Mouse (Mus musculus) forebrain, embryonic 14.5 days (tissue): ENCODE measurements around the gene Nrip1. TPM values are rescaled to one million over a fixed set of nuclear protein-coding genes. Genes with fewer than 3 reads are reported as not detected.

Source experiments
- ATAC-seq: fragments of 200-750 bp; cut with Nextera tagmentation; 2 replicates; pipeline ENCODE4 v1.8.0; 2017; ENCODE audit warnings: mild to moderate bottlenecking, moderate library complexity
- DNase-seq: peaks from one replicate; pipeline ENCODE4 v3.0.0-alpha.2; 2015; ENCODE audit warnings: low spot score
- H3K27ac ChIP-seq: fragments of 300-500 bp; sonication (generic); 2 replicates; pipeline ENCODE4 v1.5.1; 2014; ENCODE audit warnings: low read depth, mild to moderate bottlenecking, control low read depth, low read length, moderate library complexity
- H3K27me3 ChIP-seq: fragments of 300-500 bp; sonication (generic); replicated peaks from 2 replicates; pipeline ENCODE4 v1.6.1; 2014; ENCODE audit warnings: low read length, control low read depth, mixed read lengths; ENCODE audit not compliant: control insufficient read depth, insufficient read depth
- H3K36me3 ChIP-seq: fragments of 300-500 bp; sonication (generic); 2 replicates; pipeline ENCODE4 v1.6.1; 2014; ENCODE audit warnings: low read length, control low read depth; ENCODE audit not compliant: control insufficient read depth, insufficient read depth
- H3K4me1 ChIP-seq: fragments of 300-500 bp; sonication (generic); 2 replicates; pipeline ENCODE4 v1.6.1; 2014; ENCODE audit warnings: antibody characterized with exemption, low read length, control low read depth; ENCODE audit not compliant: control insufficient read depth, insufficient read depth
- H3K4me2 ChIP-seq: fragments of 300-500 bp; sonication (generic); 2 replicates; pipeline ENCODE4 v1.6.1; 2014; ENCODE audit warnings: mild to moderate bottlenecking, control low read depth, low read length
- H3K4me3 ChIP-seq: fragments of 300-500 bp; sonication (generic); 2 replicates; pipeline ENCODE4 v1.5.1; 2014; ENCODE audit warnings: low read depth, low read length, control low read depth
- H3K9ac ChIP-seq: fragments of 300-500 bp; sonication (generic); 2 replicates; pipeline ENCODE4 v1.6.1; 2014; ENCODE audit warnings: mild to moderate bottlenecking, low read length, control low read depth, moderate library complexity
- H3K9me3 ChIP-seq: fragments of 300-500 bp; sonication (generic); replicated peaks from 2 replicates; pipeline ENCODE4 v1.6.1; 2016; ENCODE audit warnings: low read length, control low read depth, mixed read lengths; ENCODE audit not compliant: control insufficient read depth
- WGBS: fragments of 180-500 bp; shearing (Covaris S2); extraction: QIAGEN DNeasy Blood & Tissue Kit; methylation state at CpG from one replicate; pipeline ENCODE4 v1.1.7; 2014; 5-methylcytosine and 5-hydroxymethylcytosine counted together
- polyA plus RNA-seq: library from polyadenylated mRNA; unstranded; fragments of >200 nt; fragmentation: Nextera tagmentation; extraction: Ambion mirVana; gene quantifications from 2 replicates; pipeline ENCODE4 v1.2.1, GENCODE M21; 2014

Gene Nrip1
- polyA plus RNA-seq, 1 experiment from 2014 or later = 16.5 TPM

GRCm38 (mm10) chr16:76316940-76317822 lies 56.4 kb downstream of the Nrip1 start:
- Histone ChIP-seq H3K9me3 (no peaks in the 10 kb centered on the region), H3K4me3 (no peak overlapping the region), H3K4me2 (no peak overlapping the region), H3K9ac (no peak overlapping the region), H3K27ac (no peak overlapping the region), H3K27me3 (no peaks in the 10 kb centered on the region), H3K4me1 (peaks cover 33% of the 10 kb centered on the region), H3K36me3 (no peaks in the 10 kb centered on the region)
- no peak for DNase-seq
- WGBS = 90% methylated on average over 22 of the region's 22 CpGs
- no peak for ATAC-seq

GRCm38 (mm10) chr16:76315642-76316041 lies 58.0 kb downstream of the Nrip1 start:
- Histone ChIP-seq H3K4me2 (no peak overlapping the region), H3K9ac (no peak overlapping the region), H3K4me1 (peaks cover 20% of the 10 kb centered on the region), H3K4me3 (no peak overlapping the region), H3K36me3 (no peaks in the 10 kb centered on the region), H3K9me3 (no peaks in the 10 kb centered on the region), H3K27ac (no peak overlapping the region), H3K27me3 (no peaks in the 10 kb centered on the region)
- ATAC-seq (no peak), DNase-seq (no peak)
- 90% methylated on average over 3 of the region's 3 CpGs for WGBS

GRCm38 (mm10) chr16:76314013-76314950 lies 59.3 kb downstream of the Nrip1 start:
- Histone ChIP-seq H3K9me3 (no peaks in the 10 kb centered on the region), H3K4me1 (peaks cover 7% of the 10 kb centered on the region; the same call in 1 of the 2 replicates), H3K9ac (no peak overlapping the region), H3K4me3 (no peak overlapping the region), H3K36me3 (no peaks in the 10 kb centered on the region), H3K27me3 (no peaks in the 10 kb centered on the region), H3K27ac (no peak overlapping the region), H3K4me2 (no peak overlapping the region)
- ATAC-seq = no peak
- DNase-seq = no peak
- 93% methylated on average over 12 of the region's 12 CpGs for WGBS

- H3K9ac ChIP-seq = no peak overlapping the region
- no peak overlapping the region for H3K4me2 ChIP-seq
- no peaks in the 10 kb centered on the region; the same call in 1 of the 2 replicates for H3K4me1 ChIP-seq
- no peaks in the 10 kb centered on the region for H3K9me3 ChIP-seq
- WGBS = 80% methylated on average over 1 of the region's 1 CpGs
- no peak overlapping the region for H3K27ac ChIP-seq
- H3K4me3 ChIP-seq = no peak overlapping the region
- H3K27me3 ChIP-seq = no peaks in the 10 kb centered on the region
- H3K36me3 ChIP-seq = 0 out of 2 replicates have a peak, but pooled peaks cover 4% of the 10 kb centered on the region
- DNase-seq (no peak), ATAC-seq (no peak)
Observed at GRCm38 (mm10) chr16:76312887-76313420, 60.7 kb downstream of the Nrip1 start.

- 85% methylated on average over 2 of the region's 2 CpGs for WGBS
- DNase-seq (no peak), ATAC-seq (no peak)
- Histone ChIP-seq H3K27ac (no peak overlapping the region), H3K4me1 (no peaks in the 10 kb centered on the region), H3K4me2 (no peak overlapping the region), H3K9me3 (no peaks in the 10 kb centered on the region), H3K27me3 (no peaks in the 10 kb centered on the region), H3K4me3 (no peak overlapping the region), H3K9ac (no peak overlapping the region), H3K36me3 (0 out of 2 replicates have a peak, but pooled peaks cover 4% of the 10 kb centered on the region)
Observed at GRCm38 (mm10) chr16:76310791-76311190, 62.8 kb downstream of the Nrip1 start.

- Histone ChIP-seq H3K4me1 (no peaks in the 10 kb centered on the region), H3K27ac (no peak overlapping the region), H3K4me2 (no peak overlapping the region), H3K9me3 (no peaks in the 10 kb centered on the region), H3K36me3 (0 out of 2 replicates have a peak, but pooled peaks cover 4% of the 10 kb centered on the region), H3K4me3 (no peak overlapping the region), H3K27me3 (no peaks in the 10 kb centered on the region), H3K9ac (no peak overlapping the region)
- DNase-seq (no peak), ATAC-seq (no peak)
- WGBS = 88% methylated on average over 8 of the region's 8 CpGs
Observed at GRCm38 (mm10) chr16:76310286-76310685, 63.3 kb downstream of the Nrip1 start.

GRCm38 (mm10) chr16:76309280-76309679 lies 64.3 kb downstream of the Nrip1 start:
- no peak for DNase-seq
- Histone ChIP-seq H3K27ac (no peak overlapping the region), H3K27me3 (no peaks in the 10 kb centered on the region), H3K4me3 (no peak overlapping the region), H3K4me2 (no peak overlapping the region), H3K9me3 (no peaks in the 10 kb centered on the region), H3K9ac (no peak overlapping the region), H3K4me1 (no peaks in the 10 kb centered on the region), H3K36me3 (0 out of 2 replicates have a peak, but pooled peaks cover 4% of the 10 kb centered on the region)
- ATAC-seq = no peak
- WGBS = 87% methylated on average over 7 of the region's 7 CpGs

GRCm38 (mm10) chr16:76307039-76307438 lies 66.6 kb downstream of the Nrip1 start:
- H3K4me1 ChIP-seq = no peaks in the 10 kb centered on the region
- DNase-seq (peak; percentile 42), ATAC-seq (no peak)
- H3K4me3 ChIP-seq = no peak overlapping the region
- H3K27ac ChIP-seq = no peak overlapping the region
- H3K4me2 ChIP-seq = no peak overlapping the region
- WGBS = 48% methylated on average over 3 of the region's 3 CpGs
- H3K36me3 ChIP-seq = 0 out of 2 replicates have a peak, but pooled peaks cover 4% of the 10 kb centered on the region
- H3K27me3 ChIP-seq = no peaks in the 10 kb centered on the region
- H3K9me3 ChIP-seq = no peaks in the 10 kb centered on the region
- no peak overlapping the region for H3K9ac ChIP-seq
